ENCODE assay signal across 13 mouse cellular contexts in the genomic region with DNA sequence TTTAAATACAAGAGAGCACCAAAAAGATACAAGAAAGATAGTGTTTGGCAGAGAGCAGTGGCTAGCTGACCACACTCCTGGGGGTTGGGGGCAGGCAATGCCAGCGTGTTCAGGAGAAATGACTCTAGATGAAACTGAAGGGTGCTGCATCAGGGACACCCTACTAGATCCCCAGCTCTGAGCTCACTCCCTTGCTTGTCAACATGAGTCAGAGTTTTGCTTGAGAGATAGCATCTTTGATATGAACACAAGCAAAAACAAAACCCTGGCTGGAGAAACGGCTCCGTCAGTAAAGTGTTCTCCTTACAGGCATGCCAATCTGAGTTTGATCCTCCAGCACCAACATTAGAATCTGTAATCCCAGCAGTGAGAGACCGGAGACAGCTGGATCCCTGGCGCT.
"Had no signal": no experiment of that assay in that cellular context is flagged by ENCODE, and none has a peak within 500 bp of the region (broad histone marks: within the 10 kb centered on the region; RNA-seq: fewer than 3 reads in every experiment).

No protein-coding gene starts in this region.

- DNase-seq: kidney, adult 18-20 months; kidney, adult 9 months; kidney, postnatal 14 days; kidney, postnatal 4 days; layer of hippocampus, postnatal 36 days; liver, embryonic 13.5 days; lung, adult 2 months; lung, postnatal 14 days; lung, postnatal 4 days; retina, postnatal 1 day; right cerebral cortex, postnatal 25 days; spleen, adult 18-20 months; thymus, postnatal 25 days had no signal
